Mouse (Mus musculus) brain, embryonic 14.5 days (tissue): ENCODE measurements at regions not wholly inside any gene's neighbourhood (a gene's known extent, or its start where the extent isn't known, plus 50 kb on each side); places are given as distances from the start of the nearest gene placed in this dataset.
"Not testable (repeated sequence)": the region's sequence is repeated elsewhere in the genome, so short reads cannot be mapped to it uniquely, and the experiment has no call there.

Source experiments
- CTCF ChIP-seq: fragments of 200-500 bp; IDR thresholded peaks from 2 replicates; pipeline ENCODE4 v1.5.1; 2012; ENCODE audit warnings: inconsistent platforms, mild to moderate bottlenecking, moderate library complexity, borderline replicate concordance; ENCODE audit not compliant: insufficient read depth, insufficient read length; ENCODE audit errors: extremely low read depth
- POLR2A ChIP-seq: fragments of 200-500 bp; IDR thresholded peaks from 2 replicates; pipeline ENCODE4 v1.6.1; 2012; ENCODE audit warnings: mild to moderate bottlenecking, inconsistent platforms, borderline replicate concordance; ENCODE audit not compliant: poor library complexity, insufficient read depth, insufficient read length, severe bottlenecking; ENCODE audit errors: extremely low read depth

- TF ChIP-seq POLR2A, CTCF: not testable (repeated sequence)
Observed at GRCm38 (mm10) chr1:152219752-152220151, 129.8 kb upstream of the 1700025G04Rik start.
